Mouse (Mus musculus) cerebellum, postnatal 25 days (tissue): ENCODE measurements around the gene Gpa33.
A peak's percentile ranks its signal among the peaks of the same experiment; 100 is the strongest.

Experiments
- DNase-seq, 2 experiments: peaks; one replicate each; pipeline ENCODE4 v3.0.0; 2021; ENCODE audit warnings: mixed read lengths in 2 of 2

Gpa33 gene

GRCm38 (mm10) chr1:166165159-166165558 lies 35.1 kb downstream of the Gpa33 start:
- DNase-seq: no peak

- DNase-seq: no peak
Measured at GRCm38 (mm10) chr1:166167405-166167804, 37.4 kb downstream of the Gpa33 start.

GRCm38 (mm10) chr1:166168017-166168416 lies 38.0 kb downstream of the Gpa33 start:
- no peak for DNase-seq

- DNase-seq: no peak
Measured at GRCm38 (mm10) chr1:166169713-166170112, 39.7 kb downstream of the Gpa33 start.

GRCm38 (mm10) chr1:166170852-166171251 lies 40.8 kb downstream of the Gpa33 start:
- DNase-seq: no peak

- DNase-seq: peak in 1 of 2 experiments; percentile 0
Measured at GRCm38 (mm10) chr1:166172992-166173391, 43.0 kb downstream of the Gpa33 start.

- DNase-seq: no peak
Measured at GRCm38 (mm10) chr1:166173621-166174020, 43.6 kb downstream of the Gpa33 start.

- DNase-seq: no peak
Measured at GRCm38 (mm10) chr1:166181510-166181909, 51.5 kb downstream of the Gpa33 start.

GRCm38 (mm10) chr1:166182952-166183627 lies 53.1 kb downstream of the Gpa33 start:
- no peak for DNase-seq

GRCm38 (mm10) chr1:166184391-166185229 lies 54.6 kb downstream of the Gpa33 start:
- no peak for DNase-seq

GRCm38 (mm10) chr1:166185357-166185756 lies 55.3 kb downstream of the Gpa33 start:
- DNase-seq: no peak

- no peak for DNase-seq
Measured at GRCm38 (mm10) chr1:166189821-166190220, 59.8 kb downstream of the Gpa33 start.

- no peak for DNase-seq
Measured at GRCm38 (mm10) chr1:166204171-166204570, 74.1 kb downstream of the Gpa33 start.

GRCm38 (mm10) chr1:166205159-166205558 lies 75.1 kb downstream of the Gpa33 start:
- DNase-seq: no peak

- DNase-seq: no peak
Measured at GRCm38 (mm10) chr1:166209371-166209770, 79.3 kb downstream of the Gpa33 start.

GRCm38 (mm10) chr1:166214181-166214580 lies 84.1 kb downstream of the Gpa33 start:
- no peak for DNase-seq
